Mouse (Mus musculus) cerebellum, postnatal 10 days (tissue): ENCODE measurements around the gene Zfp931.
"Not testable (repeated sequence)": the region's sequence is repeated elsewhere in the genome, so short reads cannot be mapped to it uniquely, and the experiment has no call there.

Source experiments
- DNase-seq, 2 experiments: peaks; one replicate each; pipeline ENCODE4 v3.0.0; 2021; ENCODE audit warnings: mixed read lengths in 2 of 2

Gene Zfp931

GRCm38 (mm10) chr2:178078166-178078717 is at the start of gene Zfp931:
Zfp931 (minus strand) TSS chr2:178078476.
- DNase-seq: not testable (repeated sequence)

DNA sequence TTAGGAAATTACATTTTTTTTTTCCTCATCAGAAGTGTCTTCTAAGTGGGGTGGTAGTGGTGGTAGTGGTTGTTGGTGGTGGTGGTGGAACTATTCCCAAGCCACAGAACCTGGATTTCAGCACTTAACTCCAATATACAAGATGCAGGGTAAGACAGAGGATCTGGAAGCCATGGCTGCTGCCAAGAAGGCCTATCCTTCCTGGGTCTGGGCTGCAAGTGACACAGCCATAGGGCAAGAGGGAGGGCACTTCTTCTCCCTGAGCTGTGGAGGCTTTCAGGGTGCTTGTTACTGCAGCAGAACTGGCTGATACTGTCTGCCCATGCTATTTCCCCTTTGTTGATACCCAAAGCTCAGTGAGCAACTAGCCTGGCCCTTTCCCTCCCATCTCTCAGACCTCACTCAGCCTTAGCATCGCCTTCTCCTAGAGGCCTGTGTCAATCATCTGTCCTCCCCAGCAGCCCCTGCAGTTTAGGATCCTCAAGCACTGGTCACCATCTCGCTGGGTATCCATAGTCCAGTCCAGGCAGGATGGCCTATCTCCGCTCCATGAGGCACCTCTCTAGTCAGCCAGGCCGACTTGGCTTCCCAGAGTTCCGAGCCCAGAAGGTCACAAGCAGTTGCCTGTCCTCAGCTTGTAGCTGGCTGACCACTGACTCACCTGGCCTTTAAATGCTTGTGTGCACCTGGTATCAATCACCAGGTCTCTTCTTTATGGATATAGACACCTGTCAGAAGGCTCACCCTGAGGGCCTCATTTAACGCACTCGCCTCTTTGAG is 48.0 kb upstream of the Zfp931 start:
- DNase-seq: peak in 1 of 2 experiments; percentile 1

DNA sequence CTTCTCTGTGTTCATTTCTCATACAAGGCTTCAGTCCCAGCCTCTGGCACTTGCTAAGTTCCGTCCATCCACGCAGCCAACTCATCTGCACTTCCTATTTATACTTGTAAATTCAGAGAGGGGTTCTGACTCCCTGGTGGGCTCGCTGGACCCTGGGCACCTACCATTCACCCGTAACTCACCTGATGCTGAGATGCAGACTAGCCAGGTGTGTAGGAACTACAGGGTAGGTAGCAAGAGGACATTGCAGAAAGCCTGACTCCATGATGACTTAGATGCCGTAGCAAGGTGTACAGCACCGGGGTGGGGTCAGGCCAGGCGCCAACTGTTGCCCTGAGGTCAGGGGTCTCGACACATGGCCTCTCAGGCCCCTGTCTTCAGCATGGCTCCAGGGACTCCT is 47.2 kb upstream of the Zfp931 start:
- DNase-seq: peak in 1 of 2 experiments; percentile 3

DNA sequence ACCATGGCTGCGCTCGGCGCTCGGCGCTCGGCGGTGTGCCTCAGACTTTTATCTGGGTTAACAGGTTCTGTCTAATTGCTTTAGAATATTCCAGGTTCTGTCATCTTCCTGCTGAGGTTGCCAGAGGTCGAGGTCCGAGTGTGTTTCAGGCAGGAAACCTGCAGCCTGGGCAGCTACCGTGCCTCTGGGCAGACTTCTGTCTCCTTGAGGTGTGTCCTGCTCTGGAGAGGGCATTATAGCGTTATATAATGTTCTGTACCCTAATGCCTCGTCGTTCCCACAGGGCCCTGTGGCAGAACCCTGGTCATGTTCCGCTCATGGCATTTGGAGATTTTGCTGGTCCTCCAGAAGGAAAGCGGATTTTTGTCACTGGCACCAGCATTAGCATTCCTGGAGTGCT is 45.2 kb upstream of the Zfp931 start:
- no peak for DNase-seq

DNA sequence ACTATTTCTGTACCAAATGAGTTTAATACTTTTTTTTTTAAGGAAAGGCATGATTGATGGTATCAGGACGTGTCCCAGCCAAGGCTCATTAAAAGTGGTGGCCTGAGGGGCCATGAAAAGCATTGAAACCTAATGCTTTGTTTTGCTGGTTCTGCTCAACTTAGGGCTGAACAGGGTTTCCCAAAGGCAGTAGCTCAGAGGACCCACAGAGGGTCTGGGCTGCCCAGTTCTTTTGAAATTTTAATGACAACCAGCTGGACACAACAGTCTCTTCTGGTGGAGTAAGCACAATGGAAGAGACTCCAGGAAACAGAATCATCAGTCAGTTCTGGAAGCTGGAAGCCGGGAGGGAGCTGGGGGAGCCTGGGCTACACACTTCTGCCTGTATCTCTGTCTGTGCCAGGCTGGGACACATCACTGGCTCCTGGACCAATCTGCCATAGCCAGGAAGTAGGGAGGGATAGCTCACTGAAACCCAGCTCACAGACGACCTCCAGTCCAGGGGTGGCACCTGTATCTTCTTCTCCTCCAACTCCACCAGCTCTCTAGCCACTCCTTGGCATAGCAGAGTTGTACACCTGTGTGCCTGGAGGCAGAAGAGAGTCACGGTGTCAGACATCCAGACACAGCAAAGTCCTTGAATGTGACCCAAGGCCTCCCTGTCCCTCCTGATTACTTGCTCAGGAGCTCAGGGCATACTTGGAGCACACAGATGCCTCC is 43.8 kb upstream of the Zfp931 start:
- peak in 1 of 2 experiments; percentile 3 for DNase-seq

DNA sequence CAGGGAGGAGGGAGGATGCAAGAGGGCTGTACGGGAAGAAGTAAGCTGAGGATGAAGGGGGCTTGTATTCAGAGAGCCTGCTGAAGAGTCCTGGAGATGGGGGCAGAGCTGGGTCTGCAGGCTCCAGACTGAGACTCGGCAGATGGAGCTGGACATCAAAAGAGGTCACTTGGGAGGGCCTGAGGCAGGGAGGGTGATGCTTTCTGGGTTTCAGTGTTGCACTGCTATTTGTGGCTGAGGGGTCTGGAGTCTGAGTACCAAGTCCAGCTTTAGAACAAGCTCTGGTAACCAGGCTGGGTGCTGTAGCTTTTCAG is 43.1 kb upstream of the Zfp931 start:
- DNase-seq: no peak

DNA sequence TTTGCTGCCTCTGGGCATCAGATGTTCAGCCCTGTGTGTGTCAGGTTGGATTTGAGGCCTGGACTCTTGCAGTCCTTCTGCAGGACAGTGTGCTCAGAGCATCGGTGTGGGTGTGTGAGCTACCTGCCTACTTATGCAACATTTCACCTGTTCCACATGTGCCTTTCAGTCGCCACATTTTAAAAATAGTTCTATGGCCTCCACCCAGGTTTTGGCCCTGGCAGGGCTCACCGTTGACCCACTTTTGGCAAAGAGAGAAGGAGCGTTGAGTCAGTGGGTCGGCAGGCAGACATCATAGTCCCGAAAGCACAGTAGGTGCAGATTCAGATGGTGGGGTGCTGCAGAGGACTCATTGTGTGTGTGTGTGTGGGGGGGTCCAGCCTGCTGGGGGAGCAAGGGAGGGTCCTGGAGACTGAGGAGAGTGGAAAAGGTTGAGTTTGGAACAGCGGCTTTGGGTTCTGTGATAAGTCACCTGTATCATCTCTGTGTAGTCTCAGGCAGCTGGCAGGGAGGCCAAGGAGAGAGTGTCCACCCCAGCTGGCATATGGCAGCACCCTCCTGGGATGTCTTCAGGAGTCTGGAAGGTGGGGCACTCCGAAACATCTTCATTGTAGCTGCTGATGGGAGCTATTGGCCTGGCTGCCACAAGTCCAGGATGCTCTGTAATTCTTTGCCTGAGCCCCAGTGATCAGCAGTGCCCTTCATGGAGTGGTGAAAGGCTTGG is 42.5 kb upstream of the Zfp931 start:
- DNase-seq: no peak

GRCm38 (mm10) chr2:178120356-178120645 is 42.0 kb upstream of the Zfp931 start:
- no peak for DNase-seq

DNA sequence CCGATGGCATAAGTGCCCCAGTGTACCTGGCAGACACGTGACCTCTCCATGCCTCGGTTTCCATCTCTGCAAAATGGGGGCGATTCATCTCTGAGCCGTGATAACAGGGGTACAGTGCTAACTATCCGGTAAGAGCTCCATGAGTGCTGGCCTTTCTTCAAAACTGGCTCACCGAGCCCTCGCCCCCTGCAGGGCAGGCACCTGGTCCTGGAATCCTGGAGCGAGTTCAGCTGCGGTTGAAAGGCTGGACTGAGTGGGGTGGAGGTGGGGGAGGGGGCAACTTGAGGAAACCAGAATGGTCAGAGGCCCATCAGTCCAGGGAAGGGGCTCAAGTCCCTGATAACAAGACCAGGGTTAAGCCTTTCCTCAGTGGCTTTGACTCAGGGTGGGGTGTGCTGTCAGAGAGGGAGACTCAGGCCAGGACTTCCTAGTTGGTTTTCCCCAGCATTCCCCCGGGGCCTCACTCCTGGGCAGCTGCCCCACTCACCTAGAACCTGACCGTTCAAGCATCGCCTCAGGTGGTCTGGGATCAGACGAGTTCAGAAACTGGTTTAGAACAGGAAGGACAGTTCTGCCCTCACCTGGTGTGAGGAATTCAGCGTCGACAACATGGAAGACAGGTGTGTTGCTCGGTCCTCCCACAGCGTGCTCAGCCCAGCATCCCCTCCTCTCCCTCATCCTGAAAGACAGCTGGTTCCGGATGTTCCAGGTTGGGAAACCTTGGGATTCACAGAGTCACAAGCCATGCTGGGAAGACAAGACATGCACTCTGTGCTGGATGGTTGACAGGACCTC is 41.5 kb upstream of the Zfp931 start:
- DNase-seq: peak in 1 of 2 experiments; percentile 56

DNA sequence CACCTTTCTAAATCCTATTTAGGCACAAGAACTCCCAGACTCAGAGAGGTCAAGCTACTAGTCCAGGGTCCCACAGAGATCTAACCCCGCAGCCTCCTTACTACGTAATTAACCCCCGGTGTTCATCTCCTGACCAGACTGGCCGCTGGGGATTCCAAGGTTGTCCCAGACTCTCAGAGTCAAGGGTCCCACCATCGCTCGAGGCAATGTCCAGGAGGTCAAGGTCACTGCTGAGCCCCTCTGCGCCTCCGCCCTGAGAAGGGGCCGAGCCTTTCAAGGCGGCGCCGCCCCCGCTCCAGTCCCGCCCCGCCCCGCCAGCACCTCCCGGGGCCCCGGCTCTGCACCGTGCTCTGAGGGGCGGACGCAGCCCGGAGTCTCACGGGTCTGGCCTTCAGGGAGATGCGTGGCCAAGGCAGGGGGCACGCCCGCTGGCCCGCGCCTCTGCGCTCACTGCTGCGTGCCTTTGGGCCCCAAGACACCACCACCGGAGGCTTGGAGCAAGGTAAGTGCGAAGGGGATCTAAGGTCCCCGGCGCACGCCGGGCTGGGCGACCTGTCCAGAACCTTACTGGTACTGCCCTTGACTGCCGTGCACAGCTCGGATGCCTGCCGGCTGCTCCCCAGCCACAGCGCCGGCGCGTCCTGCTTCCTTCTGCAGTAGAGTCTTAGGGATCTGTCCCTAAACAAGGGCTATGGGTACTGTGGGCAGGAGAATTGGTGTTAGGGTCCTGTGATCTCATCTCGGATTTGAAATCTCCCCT is 40.7 kb upstream of the Zfp931 start, which contains the start of gene Phactr3:
Phactr3 (plus strand) TSS at position 175 of the 760 bp plus-strand sequence.
- DNase-seq: peak; percentile 46 to 59

- peak; percentile 77 for DNase-seq
These were observed 39.7 kb upstream of the Zfp931 start for GRCm38 (mm10) chr2:178117946-178118345.

- DNase-seq: peak; percentile 82 to 83
These were observed 23.7 kb upstream of the Zfp931 start for GRCm38 (mm10) chr2:178101957-178102356.

DNA sequence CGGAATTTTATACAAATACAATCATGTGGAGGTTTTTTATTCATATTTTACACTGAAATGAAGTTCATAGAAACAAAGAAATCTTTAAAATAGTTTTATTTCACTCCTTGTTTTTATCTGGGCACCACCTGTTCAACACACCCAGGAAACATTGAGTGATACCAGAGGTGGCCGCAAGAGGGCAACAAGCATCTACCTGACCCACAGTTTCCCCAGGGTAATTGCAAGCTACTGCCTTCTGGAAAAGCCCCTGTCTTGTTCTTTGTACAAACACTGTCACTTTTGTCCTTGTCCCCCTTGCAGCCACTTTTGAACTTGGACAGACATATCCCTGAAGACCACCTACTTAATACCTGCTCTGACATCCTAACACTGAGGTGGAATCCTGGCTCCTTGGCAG is 19.7 kb upstream of the Zfp931 start:
- DNase-seq: peak; percentile 82 to 84

- DNase-seq: no peak
These were observed 11.3 kb upstream of the Zfp931 start for GRCm38 (mm10) chr2:178089586-178089985.

DNA sequence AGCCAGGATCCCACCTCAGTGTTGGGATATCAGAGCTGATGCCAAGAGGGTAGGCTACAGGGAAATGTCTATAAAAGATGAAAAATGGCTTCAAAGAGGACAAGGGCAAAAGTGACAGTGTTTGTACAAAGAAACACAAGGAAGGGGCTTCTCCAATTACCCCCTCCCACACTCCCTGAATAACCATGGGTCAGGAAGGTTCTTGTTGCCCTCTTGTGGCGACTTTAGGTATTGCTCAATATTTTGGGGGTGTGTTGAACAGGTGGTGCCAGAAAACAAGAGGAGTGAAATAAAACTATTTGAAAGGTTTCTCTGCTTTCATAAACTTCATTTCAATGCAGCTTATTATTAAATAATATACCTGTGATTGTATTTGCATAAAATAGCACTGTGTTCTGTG is 20.1 kb downstream of the Zfp931 start:
- DNase-seq: peak; percentile 77 to 84

DNA sequence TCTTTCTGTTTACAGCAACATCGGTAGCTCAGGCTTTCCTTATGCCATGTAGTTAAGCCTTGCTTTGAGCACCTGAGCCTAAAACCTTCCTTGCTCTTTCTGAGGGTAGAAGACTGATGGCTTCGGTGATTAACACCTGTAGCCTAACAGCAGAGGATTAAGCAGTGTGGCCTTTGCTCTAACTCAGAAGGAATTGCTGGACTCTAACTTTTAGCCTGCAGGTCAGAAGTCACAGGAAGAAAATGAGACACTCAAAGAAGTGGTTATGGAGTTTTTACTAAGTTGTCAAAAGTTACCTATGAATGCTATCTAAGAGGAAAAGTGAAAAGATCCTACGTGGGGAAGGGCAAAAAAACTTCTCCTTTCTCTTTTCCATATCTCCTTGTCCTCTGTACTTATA is 50.7 kb downstream of the Zfp931 start:
- not testable (repeated sequence) for DNase-seq

- peak in 1 of 2 experiments; percentile 11 for DNase-seq
These were observed 54.4 kb downstream of the Zfp931 start for GRCm38 (mm10) chr2:178023861-178024260.

- peak; percentile 51 to 55 for DNase-seq
These were observed 55.2 kb downstream of the Zfp931 start, which contains the start of gene Zfp971 for GRCm38 (mm10) chr2:178023011-178023611. Zfp971 (plus strand) TSS chr2:178023284.

GRCm38 (mm10) chr2:178020773-178021172 is 57.5 kb downstream of the Zfp931 start:
- DNase-seq: not testable (repeated sequence)

GRCm38 (mm10) chr2:178019486-178019885 is 58.8 kb downstream of the Zfp931 start:
- DNase-seq: not testable (repeated sequence)
